Mouse (Mus musculus) kidney, adult 2 months (tissue): ENCODE data around the gene Sqstm1.

ENCODE experiments used
- CTCF ChIP-seq: fragments of 200-500 bp; conservative IDR thresholded peaks from 2 replicates; pipeline ENCODE4 v1.5.1; 2011; ENCODE audit warnings: low read depth, mild to moderate bottlenecking, control low read depth, low read length, moderate library complexity, mixed read lengths; ENCODE audit not compliant: insufficient read depth, insufficient read length
- POLR2A ChIP-seq: fragments of 200-500 bp; IDR thresholded peaks from one replicate; pipeline ENCODE4 v1.6.1; 2011; ENCODE audit warnings: low read depth, low read length, control low read depth

GRCm38 (mm10) chr11:50219833-50220232, 9.2 kb upstream of the Sqstm1 start:
- TF ChIP-seq CTCF (no peak), POLR2A (no peak)
